Mouse (Mus musculus) liver, embryonic 12.5 days (tissue): ENCODE measurements around the gene Mapk10. TPM values are rescaled to one million over a fixed set of nuclear protein-coding genes. Genes with fewer than 3 reads are reported as not detected.

Experiments
- ATAC-seq: fragments of 200-750 bp; cut with Nextera tagmentation; 2 replicates; pipeline ENCODE4 v1.8.0; 2017; ENCODE audit warnings: moderate number of reproducible peaks, mild to moderate bottlenecking, moderate library complexity
- H3K27ac ChIP-seq: fragments of 300-500 bp; sonication (generic); 2 replicates; pipeline ENCODE4 v1.5.1; 2016; ENCODE audit warnings: mild to moderate bottlenecking
- H3K27me3 ChIP-seq: fragments of 300-500 bp; sonication (generic); replicated peaks from 2 replicates; pipeline ENCODE4 v1.6.1; 2016; ENCODE audit warnings: mild to moderate bottlenecking, moderate library complexity
- H3K36me3 ChIP-seq: fragments of 300-500 bp; sonication (generic); 2 replicates; pipeline ENCODE4 v1.6.1; 2016; ENCODE audit warnings: mild to moderate bottlenecking, moderate library complexity
- H3K4me1 ChIP-seq: fragments of 300-500 bp; sonication (generic); 2 replicates; pipeline ENCODE4 v1.6.1; 2016
- H3K4me2 ChIP-seq: fragments of 300-500 bp; sonication (generic); 2 replicates; pipeline ENCODE4 v1.6.1; 2016; ENCODE audit warnings: mild to moderate bottlenecking, moderate library complexity
- H3K4me3 ChIP-seq: fragments of 300-500 bp; sonication (generic); 2 replicates; pipeline ENCODE4 v1.5.1; 2016; ENCODE audit warnings: mild to moderate bottlenecking, moderate library complexity
- H3K9ac ChIP-seq: fragments of 300-500 bp; sonication (generic); 2 replicates; pipeline ENCODE4 v1.6.1; 2016; ENCODE audit warnings: mild to moderate bottlenecking, moderate library complexity
- H3K9me3 ChIP-seq: fragments of 300-500 bp; sonication (generic); replicated peaks from 2 replicates; pipeline ENCODE4 v1.6.1; 2016; ENCODE audit warnings: mild to moderate bottlenecking, moderate library complexity
- WGBS: fragments of 180-500 bp; shearing (Covaris S2); methylation state at CpG from one replicate; pipeline ENCODE4 v1.1.7; 2016; ENCODE audit not compliant: insufficient replicate concordance; 5-methylcytosine and 5-hydroxymethylcytosine counted together
- polyA plus RNA-seq: library from polyadenylated mRNA; unstranded; fragments of >200 nt; fragmentation: Nextera tagmentation; extraction: Ambion mirVana; gene quantifications from 2 replicates; pipeline ENCODE4 v1.2.1, GENCODE M21; 2016

Gene Mapk10
- polyA plus RNA-seq, 1 experiment from 2014 or later: 0.02 TPM

GRCm38 (mm10) chr5:102930161-102930560, 281.0 kb downstream of the Mapk10 start:
- Histone ChIP-seq H3K9ac (no peak overlapping the region), H3K9me3 (no peaks in the 10 kb centered on the region), H3K4me3 (no peak overlapping the region), H3K27me3 (no peaks in the 10 kb centered on the region), H3K4me2 (no peak overlapping the region), H3K27ac (no peak overlapping the region), H3K4me1 (no peaks in the 10 kb centered on the region), H3K36me3 (no peaks in the 10 kb centered on the region)
- no peak for ATAC-seq
- WGBS: 67% methylated on average over 6 of the region's 6 CpGs

DNA sequence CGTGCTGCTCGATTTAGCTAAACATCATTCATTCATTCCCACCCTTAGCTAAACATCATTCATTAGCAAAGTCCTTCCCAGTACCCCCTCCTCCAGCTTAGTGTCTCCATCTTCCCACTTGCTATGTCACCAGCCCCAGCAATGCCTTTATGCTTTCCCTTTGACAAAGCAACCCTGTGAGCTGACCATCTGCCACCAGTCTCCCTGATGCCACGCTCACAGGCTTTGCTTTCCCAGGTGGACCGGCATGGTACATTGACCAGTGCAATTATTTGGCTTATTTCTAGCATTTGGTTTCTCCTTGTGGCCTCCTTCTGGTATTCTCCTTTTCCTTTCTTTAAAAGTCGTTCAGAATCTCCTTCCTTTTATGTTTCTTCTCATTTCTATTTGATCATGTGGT, 284.3 kb downstream of the Mapk10 start:
- H3K4me3 ChIP-seq: no peak overlapping the region
- H3K36me3 ChIP-seq: no peaks in the 10 kb centered on the region
- 58% methylated on average over 5 of the region's 5 CpGs for WGBS
- no peaks in the 10 kb centered on the region for H3K27me3 ChIP-seq
- no peak overlapping the region for H3K27ac ChIP-seq
- H3K9ac ChIP-seq: no peak overlapping the region
- no peaks in the 10 kb centered on the region for H3K9me3 ChIP-seq
- no peak overlapping the region for H3K4me2 ChIP-seq
- ATAC-seq: no peak
- no peaks in the 10 kb centered on the region for H3K4me1 ChIP-seq

DNA sequence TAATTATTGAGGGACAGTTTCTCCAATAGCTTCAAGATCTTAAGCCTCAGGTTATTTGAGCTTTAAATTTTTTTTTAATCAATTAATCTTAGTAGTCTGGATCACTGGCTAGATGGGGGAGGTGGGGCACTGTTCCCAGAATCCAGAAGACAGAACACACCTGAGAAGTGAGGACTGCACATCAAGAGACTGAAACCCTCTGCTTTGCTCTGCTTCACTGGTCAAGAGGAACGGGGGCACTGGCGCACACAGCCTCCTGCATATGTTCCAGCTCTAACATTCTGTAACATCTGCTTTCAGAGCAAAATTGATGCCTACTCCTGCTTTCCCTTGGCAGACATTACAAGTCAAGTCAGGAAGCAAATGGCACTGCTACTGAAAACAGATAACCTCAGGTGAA, 290.9 kb downstream of the Mapk10 start:
- Histone ChIP-seq H3K9ac (no peak overlapping the region), H3K9me3 (0 out of 2 replicates have a peak, but pooled peaks cover 5% of the 10 kb centered on the region), H3K4me2 (no peak overlapping the region), H3K4me1 (no peaks in the 10 kb centered on the region), H3K27ac (no peak overlapping the region), H3K27me3 (no peaks in the 10 kb centered on the region), H3K36me3 (no peaks in the 10 kb centered on the region), H3K4me3 (no peak overlapping the region)
- no peak for ATAC-seq
- 89% methylated on average over 2 of the region's 2 CpGs for WGBS

DNA sequence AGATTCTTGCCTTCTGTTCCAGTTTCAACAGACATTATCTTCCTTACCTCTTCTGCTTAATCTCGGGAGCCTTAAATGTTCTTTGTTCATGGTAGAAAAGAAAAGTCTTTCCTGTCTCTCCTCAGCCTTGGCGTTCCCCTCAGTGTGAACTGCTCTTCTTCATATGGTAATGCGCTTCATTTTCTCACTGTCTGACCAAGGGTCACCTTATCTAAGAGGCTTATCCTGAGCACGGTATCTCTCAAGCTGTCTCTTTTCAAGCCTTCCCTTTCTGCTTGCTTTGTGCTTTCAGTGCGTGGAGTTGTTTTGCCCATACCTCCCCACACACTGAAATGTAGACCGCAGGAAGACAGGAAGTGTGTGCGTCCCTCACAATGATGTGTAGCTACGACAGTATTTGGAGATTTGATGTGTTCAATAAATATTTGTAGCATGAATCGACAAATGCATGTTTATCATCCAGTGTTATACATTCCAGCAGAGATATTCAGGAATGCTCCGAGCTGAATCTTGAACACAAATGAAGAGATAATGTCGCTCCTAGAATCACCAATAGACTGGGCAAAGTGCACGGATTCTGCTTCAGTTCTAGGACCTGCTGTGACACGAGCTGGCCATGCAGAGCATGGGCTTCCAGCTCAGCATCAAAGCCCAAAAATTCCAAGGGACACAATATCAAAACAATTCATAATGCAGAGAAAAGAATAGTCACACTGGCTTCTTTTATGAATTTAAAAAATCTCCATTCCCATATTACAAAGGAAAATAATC, 305.5 kb downstream of the Mapk10 start:
- H3K4me1 ChIP-seq: no peaks in the 10 kb centered on the region
- H3K27me3 ChIP-seq: no peaks in the 10 kb centered on the region
- no peak overlapping the region for H3K4me3 ChIP-seq
- H3K27ac ChIP-seq: no peak overlapping the region
- H3K9ac ChIP-seq: no peak overlapping the region
- H3K36me3 ChIP-seq: no peaks in the 10 kb centered on the region
- no peak overlapping the region for H3K4me2 ChIP-seq
- 41% methylated on average over 13 of the region's 13 CpGs for WGBS
- H3K9me3 ChIP-seq: no peaks in the 10 kb centered on the region
- no peak for ATAC-seq

DNA sequence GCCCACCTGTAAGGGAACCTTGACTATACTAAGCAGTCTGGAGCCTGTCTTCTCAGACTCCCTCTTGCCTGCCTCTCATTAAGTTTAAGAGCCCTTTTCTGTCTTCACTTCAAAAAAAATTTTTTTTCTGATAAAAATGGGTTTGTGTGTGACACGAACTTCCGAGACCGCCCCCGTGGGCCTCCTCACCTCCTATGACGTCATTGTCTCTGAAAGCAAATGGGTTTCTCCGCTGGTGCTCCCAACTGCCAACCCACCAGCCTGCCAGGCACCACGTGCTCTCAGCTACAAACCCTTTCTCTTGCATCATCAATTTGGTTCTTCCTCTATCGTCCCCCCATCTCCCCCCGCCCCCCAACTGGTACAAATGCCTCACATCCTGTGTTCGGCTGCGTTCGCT, 307.1 kb downstream of the Mapk10 start:
- no peaks in the 10 kb centered on the region for H3K27me3 ChIP-seq
- H3K9ac ChIP-seq: no peak overlapping the region
- 72% methylated on average over 12 of the region's 12 CpGs for WGBS
- no peak for ATAC-seq
- H3K4me3 ChIP-seq: no peak overlapping the region
- no peak overlapping the region for H3K4me2 ChIP-seq
- no peaks in the 10 kb centered on the region for H3K9me3 ChIP-seq
- H3K27ac ChIP-seq: no peak overlapping the region
- no peaks in the 10 kb centered on the region for H3K36me3 ChIP-seq
- H3K4me1 ChIP-seq: no peaks in the 10 kb centered on the region

GRCm38 (mm10) chr5:102903487-102903886, 307.6 kb downstream of the Mapk10 start:
- no peaks in the 10 kb centered on the region for H3K9me3 ChIP-seq
- no peak overlapping the region for H3K4me2 ChIP-seq
- no peaks in the 10 kb centered on the region for H3K4me1 ChIP-seq
- no peak overlapping the region for H3K27ac ChIP-seq
- 81% methylated on average over 9 of the region's 9 CpGs for WGBS
- H3K36me3 ChIP-seq: no peaks in the 10 kb centered on the region
- ATAC-seq: no peak
- H3K27me3 ChIP-seq: no peaks in the 10 kb centered on the region
- no peak overlapping the region for H3K4me3 ChIP-seq
- H3K9ac ChIP-seq: no peak overlapping the region

GRCm38 (mm10) chr5:102901176-102901575, 310.0 kb downstream of the Mapk10 start:
- Histone ChIP-seq H3K9ac (no peak overlapping the region), H3K4me1 (no peaks in the 10 kb centered on the region), H3K9me3 (no peaks in the 10 kb centered on the region), H3K4me2 (no peak overlapping the region), H3K27ac (no peak overlapping the region), H3K36me3 (no peaks in the 10 kb centered on the region), H3K4me3 (no peak overlapping the region), H3K27me3 (no peaks in the 10 kb centered on the region)
- no peak for ATAC-seq
- 65% methylated on average over 5 of the region's 5 CpGs for WGBS

DNA sequence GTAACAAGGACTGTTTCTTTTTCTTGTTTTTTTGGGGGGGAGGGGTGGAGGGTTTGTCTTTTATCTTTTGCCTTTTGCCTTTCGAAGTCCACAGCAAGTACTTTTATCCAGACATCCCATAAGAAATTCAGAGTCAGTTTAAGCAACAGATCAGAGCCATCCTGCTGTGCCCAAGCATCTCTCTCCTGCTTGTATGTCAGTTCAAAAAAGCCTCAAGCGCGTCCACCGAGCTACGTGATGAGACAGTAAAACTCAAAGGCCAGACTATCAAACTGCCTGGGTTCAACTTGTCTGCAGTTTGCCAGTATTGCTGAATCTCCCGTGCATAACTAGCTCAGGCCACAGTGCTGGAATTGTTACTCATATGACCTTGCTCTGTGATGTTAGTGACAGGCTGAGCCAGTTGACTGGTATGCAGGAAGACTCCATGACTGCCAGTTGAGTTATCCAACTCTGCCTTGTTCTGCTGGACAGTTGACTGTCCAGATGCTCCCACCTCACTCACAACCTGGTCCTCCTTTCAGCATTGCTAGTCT, 311.4 kb downstream of the Mapk10 start:
- Histone ChIP-seq H3K36me3 (no peaks in the 10 kb centered on the region), H3K4me3 (no peak overlapping the region)

DNA sequence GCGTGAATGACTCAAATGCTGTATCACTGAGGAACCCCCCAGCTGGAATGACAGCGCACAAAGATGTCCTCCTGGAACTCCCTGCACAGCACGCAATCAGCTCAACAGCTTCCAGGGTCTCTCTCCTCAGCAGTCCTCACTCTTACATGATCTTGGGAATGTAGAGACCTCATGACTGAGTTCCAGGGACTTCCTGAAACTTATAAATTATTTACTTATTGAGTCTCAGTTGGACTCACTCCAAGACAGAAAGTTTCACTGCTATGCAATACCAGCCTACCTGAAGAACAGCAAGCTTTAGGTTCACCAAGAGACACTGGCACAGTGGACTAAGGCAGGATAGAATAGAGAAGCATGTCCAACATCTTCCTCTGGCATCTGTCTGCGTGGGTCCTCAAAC, 312.8 kb downstream of the Mapk10 start:
- 77% methylated on average over 4 of the region's 4 CpGs for WGBS
- no peak for ATAC-seq
- H3K27me3 ChIP-seq: no peaks in the 10 kb centered on the region

More for the DNA sequence above, 311.4 kb downstream of the Mapk10 start:
- 64% methylated on average over 6 of the region's 6 CpGs for WGBS
- Histone ChIP-seq H3K4me1 (no peaks in the 10 kb centered on the region), H3K27me3 (no peaks in the 10 kb centered on the region), H3K27ac (no peak overlapping the region), H3K4me2 (no peak overlapping the region), H3K9me3 (no peaks in the 10 kb centered on the region), H3K9ac (no peak overlapping the region)
- ATAC-seq: no peak

GRCm38 (mm10) chr5:102892226-102892625, 318.9 kb downstream of the Mapk10 start:
- Histone ChIP-seq H3K27me3 (no peaks in the 10 kb centered on the region), H3K9me3 (no peaks in the 10 kb centered on the region), H3K27ac (no peak overlapping the region), H3K4me3 (no peak overlapping the region), H3K4me2 (no peak overlapping the region), H3K36me3 (peaks cover 3% of the 10 kb centered on the region; the same call in 1 of the 2 replicates), H3K9ac (no peak overlapping the region), H3K4me1 (no peaks in the 10 kb centered on the region)
- 86% methylated on average over 11 of the region's 11 CpGs for WGBS
- ATAC-seq: no peak

More for the DNA sequence above, 312.8 kb downstream of the Mapk10 start:
- Histone ChIP-seq H3K4me2 (no peak overlapping the region), H3K36me3 (no peaks in the 10 kb centered on the region), H3K4me1 (no peaks in the 10 kb centered on the region), H3K9ac (no peak overlapping the region), H3K4me3 (no peak overlapping the region), H3K9me3 (no peaks in the 10 kb centered on the region), H3K27ac (no peak overlapping the region)

DNA sequence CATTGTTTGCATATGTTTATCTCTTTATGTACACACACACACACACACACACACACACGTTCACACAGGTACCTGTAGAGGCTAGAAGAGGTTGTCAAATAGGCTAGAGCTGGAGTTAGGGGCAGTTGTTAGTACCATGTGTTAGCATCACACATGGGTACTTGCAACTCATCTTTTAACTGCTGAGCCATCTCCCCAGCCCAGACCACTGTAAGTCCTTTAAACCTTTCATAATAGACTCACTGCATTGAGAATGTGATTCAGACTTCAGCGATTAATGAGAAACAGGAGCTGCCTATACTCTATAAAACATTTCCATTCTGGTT, 322.0 kb downstream of the Mapk10 start:
- no peak overlapping the region for H3K27ac ChIP-seq
- no peak overlapping the region for H3K4me2 ChIP-seq
- H3K4me3 ChIP-seq: no peak overlapping the region
- H3K27me3 ChIP-seq: no peaks in the 10 kb centered on the region
- H3K36me3 ChIP-seq: peaks cover 3% of the 10 kb centered on the region; the same call in 1 of the 2 replicates
- H3K4me1 ChIP-seq: no peaks in the 10 kb centered on the region
- 76% methylated on average over 2 of the region's 2 CpGs for WGBS
- ATAC-seq: no peak
- no peak overlapping the region for H3K9ac ChIP-seq
- no peaks in the 10 kb centered on the region for H3K9me3 ChIP-seq

- WGBS: 70% methylated on average over 14 of the region's 14 CpGs
- no peak overlapping the region for H3K4me3 ChIP-seq
- no peak overlapping the region for H3K4me2 ChIP-seq
- H3K36me3 ChIP-seq: peaks cover 3% of the 10 kb centered on the region; the same call in 1 of the 2 replicates
- H3K9ac ChIP-seq: no peak overlapping the region
- no peaks in the 10 kb centered on the region for H3K9me3 ChIP-seq
- no peak for ATAC-seq
- H3K27me3 ChIP-seq: no peaks in the 10 kb centered on the region
- no peak overlapping the region for H3K27ac ChIP-seq
- no peaks in the 10 kb centered on the region for H3K4me1 ChIP-seq
Measured at GRCm38 (mm10) chr5:102888482-102889162, 322.5 kb downstream of the Mapk10 start.
